Mouse (Mus musculus) neural tube, embryonic 11.5 days (tissue): ENCODE measurements around the gene Ss18l1. TPM values are rescaled to one million over a fixed set of nuclear protein-coding genes. Genes with fewer than 3 reads are reported as not detected.

Experiments used
- ATAC-seq: fragments of 200-750 bp; cut with Nextera tagmentation; 2 replicates; pipeline ENCODE4 v1.8.0; 2017; ENCODE audit warnings: moderate number of reproducible peaks, mild to moderate bottlenecking, moderate TSS enrichment, moderate library complexity; ENCODE audit not compliant: insufficient read depth, low FRiP score, low TSS enrichment
- DNase-seq: peaks from one replicate; pipeline ENCODE4 v3.0.0-alpha.2; 2015; ENCODE audit warnings: low spot score
- H3K27ac ChIP-seq: fragments of 300-500 bp; sonication (generic); 2 replicates; pipeline ENCODE4 v1.5.1; 2014; ENCODE audit warnings: low read depth, mild to moderate bottlenecking, low read length
- H3K27me3 ChIP-seq: fragments of 300-500 bp; sonication (generic); 2 replicates; pipeline ENCODE4 v1.6.1; 2014; ENCODE audit warnings: mild to moderate bottlenecking, low read length, mixed read lengths; ENCODE audit not compliant: control insufficient read depth, insufficient read depth
- H3K36me3 ChIP-seq: fragments of 300-500 bp; sonication (generic); 2 replicates; pipeline ENCODE4 v1.6.1; 2014; ENCODE audit warnings: mild to moderate bottlenecking, low read length, moderate library complexity, mixed read lengths; ENCODE audit not compliant: control insufficient read depth, insufficient read depth
- H3K4me1 ChIP-seq: fragments of 300-500 bp; sonication (generic); 2 replicates; pipeline ENCODE4 v1.6.1; 2014; ENCODE audit warnings: low read length, mixed read lengths; ENCODE audit not compliant: control insufficient read depth, insufficient read depth
- H3K4me2 ChIP-seq: fragments of 300-500 bp; sonication (generic); 2 replicates; pipeline ENCODE4 v1.6.1; 2014; ENCODE audit warnings: low read depth, mild to moderate bottlenecking, moderate library complexity
- H3K4me3 ChIP-seq: fragments of 300-500 bp; sonication (generic); 2 replicates; pipeline ENCODE4 v1.5.1; 2014; ENCODE audit warnings: low read depth, low read length
- H3K9ac ChIP-seq: fragments of 300-500 bp; sonication (generic); 2 replicates; pipeline ENCODE4 v1.6.1; 2014; ENCODE audit warnings: mild to moderate bottlenecking, low read length
- H3K9me3 ChIP-seq: fragments of 300-500 bp; sonication (generic); 2 replicates; pipeline ENCODE4 v1.6.1; 2016; ENCODE audit warnings: low read length; ENCODE audit not compliant: control insufficient read depth
- WGBS: fragments of 180-500 bp; shearing (Covaris S2); extraction: QIAGEN DNeasy Blood & Tissue Kit; methylation state at CpG from one replicate; pipeline ENCODE4 v1.1.7; 2014; 5-methylcytosine and 5-hydroxymethylcytosine counted together
- polyA plus RNA-seq: library from polyadenylated mRNA; unstranded; fragments of >200 nt; fragmentation: Nextera tagmentation; extraction: Ambion mirVana; gene quantifications from 2 replicates; pipeline ENCODE4 v1.2.1, GENCODE M21; 2014

The Ss18l1 gene
- polyA plus RNA-seq, 1 experiment from 2014 or later, result 20.9 TPM

- H3K27ac ChIP-seq, result peak overlapping the region; percentile 91
- H3K4me3 ChIP-seq, result no peak overlapping the region
- peaks cover 25% of the 10 kb centered on the region for H3K4me1 ChIP-seq
Measured at GRCm38 (mm10) chr2:180116741-180117484, 74.6 kb downstream of the Ss18l1 start.

GRCm38 (mm10) chr2:180117485-180118194, 75.3 kb downstream of the Ss18l1 start:
- peak; percentile 84 for DNase-seq
- H3K9me3 ChIP-seq, result no peaks in the 10 kb centered on the region
- H3K4me2 ChIP-seq, result peak overlapping the region; percentile 52
- peaks cover 25% of the 10 kb centered on the region for H3K4me1 ChIP-seq
- H3K27ac ChIP-seq, result peak overlapping the region; percentile 91
- peak overlapping the region; percentile 37 for H3K9ac ChIP-seq
- no peaks in the 10 kb centered on the region for H3K27me3 ChIP-seq
- WGBS, result 9% methylated on average over 13 of the region's 13 CpGs
- peak; percentile 58 for ATAC-seq
- no peak overlapping the region; the same call in 1 of the 2 replicates for H3K4me3 ChIP-seq
- no peaks in the 10 kb centered on the region for H3K36me3 ChIP-seq

More at GRCm38 (mm10) chr2:180116741-180117484, 74.6 kb downstream of the Ss18l1 start:
- Histone ChIP-seq H3K36me3 (no peaks in the 10 kb centered on the region), H3K4me2 (peak overlapping the region; percentile 52), H3K9me3 (no peaks in the 10 kb centered on the region), H3K27me3 (no peaks in the 10 kb centered on the region), H3K9ac (peak overlapping the region; percentile 15; the same call in 1 of the 2 replicates)
- WGBS, result 71% methylated on average over 8 of the region's 8 CpGs
- DNase-seq (no peak), ATAC-seq (no peak)

GRCm38 (mm10) chr2:180118661-180119438, 76.5 kb downstream of the Ss18l1 start, which contains the start of gene Osbpl2:
Osbpl2 (plus strand) TSS chr2:180119306.
- Histone ChIP-seq H3K4me2 (peak within 1 kb of the TSS; percentile 94), H3K27me3 (no peaks in the 10 kb centered on the region), H3K4me3 (peak within 1 kb of the TSS; percentile 88), H3K36me3 (no peaks in the 10 kb centered on the region), H3K4me1 (peaks cover 25% of the 10 kb centered on the region), H3K9me3 (no peaks in the 10 kb centered on the region), H3K27ac (peak within 1 kb of the TSS; percentile 91), H3K9ac (peak within 1 kb of the TSS; percentile 83)
- DNase-seq (peak; percentile 99), ATAC-seq (peak; percentile 95)
- WGBS, result under 1% methylated on average over 52 of the region's 55 CpGs

Other genes starting within 250 kb of the Ss18l1 start
- gene Taf4, start 65.9 kb upstream of the Ss18l1 start, polyA plus RNA-seq, result 5.5 and 6.2 TPM in 2 replicates
- gene Lsm14b, start 17.5 kb upstream of the Ss18l1 start, polyA plus RNA-seq, result 10.1 and 11.6 TPM in 2 replicates
- gene Psma7, start 76 bp upstream of the Ss18l1 start, polyA plus RNA-seq, result 770 and 786 TPM in 2 replicates
- 26.5 and 31.8 TPM in 2 replicates for gene Mtg2, start 28.1 kb downstream of the Ss18l1 start, polyA plus RNA-seq
- gene Hrh3, start 62.0 kb downstream of the Ss18l1 start, polyA plus RNA-seq, result 1.4 and 2.0 TPM in 2 replicates
- gene Osbpl2, start 76.8 kb downstream of the Ss18l1 start, polyA plus RNA-seq, result 43.5 and 43.7 TPM in 2 replicates
- 195 and 198 TPM in 2 replicates for gene Adrm1, start 129.0 kb downstream of the Ss18l1 start, polyA plus RNA-seq
- 4.4 and 5.4 TPM in 2 replicates for gene Lama5, start 183.3 kb downstream of the Ss18l1 start, polyA plus RNA-seq
- 478 and 494 TPM in 2 replicates for gene Rps21, start 214.9 kb downstream of the Ss18l1 start, polyA plus RNA-seq
- 17.7 and 22.9 TPM in 2 replicates for gene Cables2, start 231.0 kb downstream of the Ss18l1 start, polyA plus RNA-seq
- 0.09 TPM in 1 of 2 replicates, not detected in the other for gene Rbbp8nl, start 247.4 kb downstream of the Ss18l1 start, polyA plus RNA-seq